Comparison of ENCODE assay signal across 8 mouse cellular contexts in genomic region chr5:146983216-146983615, GRCm38 (mm10). TPM values are rescaled to one million over a fixed set of nuclear protein-coding genes. Genes with fewer than 3 reads are reported as not detected.
A peak's percentile ranks its signal among the peaks of the same experiment; 100 is the strongest.
DNase-seq lines count a peak whose midpoint lies in the region; ATAC-seq and TF ChIP-seq lines count a peak whose summit lies in the region.

No protein-coding gene starts in this region.

- no peak for ATAC-seq in liver, embryonic 12.5 days
- no peak for ATAC-seq in hindbrain, embryonic 14.5 days (ENCODE audit: low FRiP score)
- ATAC-seq in neural tube, embryonic 11.5 days (ENCODE audit: insufficient read depth, low FRiP score, low TSS enrichment): no peak

- no peak overlapping the region for H3K9ac ChIP-seq in liver, embryonic 12.5 days
- H3K9ac ChIP-seq in hindbrain, embryonic 14.5 days: no peak overlapping the region
- no peak overlapping the region for H3K9ac ChIP-seq in liver, adult 2 months (ENCODE audit: low read depth, low read length)
- no peak overlapping the region for H3K9ac ChIP-seq in neural tube, embryonic 11.5 days (ENCODE audit: low read length)

- no peak overlapping the region for H3K4me2 ChIP-seq in liver, embryonic 12.5 days
- H3K4me2 ChIP-seq in hindbrain, embryonic 14.5 days (replicated peaks): no peak overlapping the region
- H3K4me2 ChIP-seq in neural tube, embryonic 11.5 days (ENCODE audit: low read depth): no peak overlapping the region

- no peak overlapping the region for H3K4me3 ChIP-seq in liver, embryonic 12.5 days
- H3K4me3 ChIP-seq in bone marrow, adult 2 months (replicated peaks; ENCODE audit: control insufficient read depth, low read depth, low read length): no peak overlapping the region
- H3K4me3 ChIP-seq in embryonic fibroblast, embryonic 13.5 days (ENCODE audit: insufficient read depth, low read length): no peak overlapping the region
- no peak overlapping the region for H3K4me3 ChIP-seq in hindbrain, embryonic 14.5 days (replicated peaks; ENCODE audit: low read length)
- H3K4me3 ChIP-seq in liver, adult 2 months (ENCODE audit: insufficient read depth, low read depth, low read length): no peak overlapping the region
- H3K4me3 ChIP-seq in neural tube, embryonic 11.5 days (ENCODE audit: low read depth, low read length): no peak overlapping the region

- H3K9me3 ChIP-seq in liver, embryonic 12.5 days (replicated peaks): no peaks in the 10 kb centered on the region
- no peaks in the 10 kb centered on the region for H3K9me3 ChIP-seq in hindbrain, embryonic 14.5 days (ENCODE audit: control insufficient read depth, low read length)
- H3K9me3 ChIP-seq in neural tube, embryonic 11.5 days (ENCODE audit: control insufficient read depth, low read length): no peaks in the 10 kb centered on the region

- H3K4me1 ChIP-seq in liver, embryonic 12.5 days: no peaks in the 10 kb centered on the region
- no peaks in the 10 kb centered on the region for H3K4me1 ChIP-seq in bone marrow, adult 2 months (ENCODE audit: control insufficient read depth, insufficient read depth, low read length)
- no peaks in the 10 kb centered on the region for H3K4me1 ChIP-seq in embryonic fibroblast, embryonic 13.5 days (ENCODE audit: control insufficient read depth, insufficient read depth, low read length)
- H3K4me1 ChIP-seq in hindbrain, embryonic 14.5 days (replicated peaks; ENCODE audit: control insufficient read depth, insufficient read depth, low read length): 0 out of 2 replicates have a peak, but pooled peaks cover 9% of the 10 kb centered on the region
- H3K4me1 ChIP-seq in liver, adult 2 months (ENCODE audit: control insufficient read depth, insufficient read depth, low read length): peaks cover 10% of the 10 kb centered on the region
- H3K4me1 ChIP-seq in neural tube, embryonic 11.5 days (ENCODE audit: control insufficient read depth, insufficient read depth, low read length): no peaks in the 10 kb centered on the region

- DNase-seq in liver: peak; percentile 57
- peak; percentile 73 for DNase-seq in hindbrain, embryonic 14.5 days (ENCODE audit: low spot score)
- DNase-seq in liver, adult 2 months (ENCODE audit: extremely low read depth, low read depth, low spot score): peak; percentile 48
- DNase-seq in neural tube, embryonic 11.5 days (ENCODE audit: low spot score): peak; percentile 71
- peak; percentile 45 for DNase-seq in testis, postnatal 14 days (ENCODE audit: low spot score)

- peak; percentile 82 for TF ChIP-seq CTCF in bone marrow, adult 2 months (IDR thresholded peaks at IDR 0.05; ENCODE audit: control insufficient read depth, insufficient read depth, low read length)
- TF ChIP-seq CTCF in embryonic fibroblast, embryonic 13.5 days (IDR thresholded peaks at IDR 0.05; ENCODE audit: borderline replicate concordance, insufficient read depth, low read length): peak; percentile 63; the same call in 1 of the 2 replicates
- TF ChIP-seq CTCF in liver, adult 2 months (IDR thresholded peaks at IDR 0.05; ENCODE audit: low read depth, low read length): peak; percentile 95

- H3K27me3 ChIP-seq in liver, embryonic 12.5 days (replicated peaks): peaks cover 27% of the 10 kb centered on the region
- peaks cover 5% of the 10 kb centered on the region; the same call in 1 of the 2 replicates for H3K27me3 ChIP-seq in hindbrain, embryonic 14.5 days (ENCODE audit: control insufficient read depth, insufficient read depth, low read length)
- no peaks in the 10 kb centered on the region for H3K27me3 ChIP-seq in liver, adult 2 months (ENCODE audit: control insufficient read depth, insufficient read depth, low read length)
- no peaks in the 10 kb centered on the region for H3K27me3 ChIP-seq in neural tube, embryonic 11.5 days (ENCODE audit: control insufficient read depth, insufficient read depth, low read length)

- no peaks in the 10 kb centered on the region for H3K79me2 ChIP-seq in liver, adult 2 months (ENCODE audit: control insufficient read depth, insufficient read depth, low read length)

- no peak for TF ChIP-seq POLR2A in bone marrow, adult 2 months (IDR thresholded peaks at IDR 0.05; ENCODE audit: borderline replicate concordance, control insufficient read depth, low read depth, low read length)
- TF ChIP-seq POLR2A in embryonic fibroblast, embryonic 13.5 days (IDR thresholded peaks at IDR 0.05; ENCODE audit: low read depth, low read length): no peak
- no peak for TF ChIP-seq POLR2A in liver, adult 2 months (IDR thresholded peaks at IDR 0.05; ENCODE audit: extremely low read depth, insufficient read depth, low read length)

- H3K36me3 ChIP-seq in liver, embryonic 12.5 days: no peaks in the 10 kb centered on the region
- H3K36me3 ChIP-seq in hindbrain, embryonic 14.5 days (replicated peaks; ENCODE audit: control insufficient read depth, insufficient read depth): no peaks in the 10 kb centered on the region
- H3K36me3 ChIP-seq in liver, adult 2 months (ENCODE audit: control insufficient read depth, insufficient read depth, low read length): no peaks in the 10 kb centered on the region
- no peaks in the 10 kb centered on the region for H3K36me3 ChIP-seq in neural tube, embryonic 11.5 days (ENCODE audit: control insufficient read depth, insufficient read depth, low read length)

- WGBS in liver, embryonic 12.5 days (ENCODE audit: insufficient replicate concordance): 10% methylated on average over 8 of the region's 8 CpGs
- 12% methylated on average over 8 of the region's 8 CpGs for WGBS in bone marrow, adult 2 months
- 8% methylated on average over 8 of the region's 8 CpGs for WGBS in hindbrain, embryonic 14.5 days
- WGBS in liver, adult 2 months: 6% methylated on average over 8 of the region's 8 CpGs
- WGBS in neural tube, embryonic 11.5 days: 15% methylated on average over 8 of the region's 8 CpGs

- no peak overlapping the region for H3K27ac ChIP-seq in liver, embryonic 12.5 days
- H3K27ac ChIP-seq in bone marrow, adult 2 months (ENCODE audit: control insufficient read depth, insufficient read depth, low read depth, low read length, poor library complexity): no peak overlapping the region
- H3K27ac ChIP-seq in embryonic fibroblast, embryonic 13.5 days (ENCODE audit: insufficient read depth, low read length): no peak overlapping the region
- no peak overlapping the region for H3K27ac ChIP-seq in hindbrain, embryonic 14.5 days
- no peak overlapping the region for H3K27ac ChIP-seq in liver, adult 2 months (replicated peaks; ENCODE audit: insufficient read depth, low read depth, low read length)
- H3K27ac ChIP-seq in neural tube, embryonic 11.5 days (ENCODE audit: low read depth, low read length): no peak overlapping the region

RNA-seq across cellular contexts. Expression of gene Mtif3, which starts 19.6 kb away (rescaled TPM):
- 14.9 and 16.5 TPM in 2 replicates for polyA plus RNA-seq in liver, embryonic 12.5 days (2016; fragmentation: Nextera tagmentation; extraction: Ambion mirVana)
- polyA plus RNA-seq in bone marrow, adult 2 months (2011; ENCODE audit: insufficient read depth, insufficient read length, low replicate concordance, missing spikeins): 4.3 and 12.3 TPM in 2 replicates
- 10.2 and 10.4 TPM in 2 replicates for polyA plus RNA-seq in embryonic fibroblast, embryonic 13.5 days (2011; ENCODE audit: insufficient read length, low read depth, missing spikeins)
- 27.4 and 28.5 TPM in 2 replicates for polyA plus RNA-seq in hindbrain, embryonic 14.5 days (2014; fragmentation: Nextera tagmentation; extraction: Ambion mirVana)
- total RNA-seq in liver, adult 2 months (2014; rRNA removed): 20.3 and 24.1 TPM in 2 replicates
- polyA plus RNA-seq in liver, adult 2 months (2012; rRNA removed): 17.4 and 17.5 TPM in 2 replicates
- 27.7 and 29.5 TPM in 2 replicates for polyA plus RNA-seq in neural tube, embryonic 11.5 days (2014; fragmentation: Nextera tagmentation; extraction: Ambion mirVana)

RNA-seq across cellular contexts. Expression of gene Gtf3a, which starts 34.8 kb away (rescaled TPM):
- 95.1 and 95.7 TPM in 2 replicates for polyA plus RNA-seq in liver, embryonic 12.5 days (2016; fragmentation: Nextera tagmentation; extraction: Ambion mirVana)
- 11.9 and 19.4 TPM in 2 replicates for polyA plus RNA-seq in bone marrow, adult 2 months (2011; ENCODE audit: insufficient read depth, insufficient read length, low replicate concordance, missing spikeins)
- 33.1 and 40.5 TPM in 2 replicates for polyA plus RNA-seq in embryonic fibroblast, embryonic 13.5 days (2011; ENCODE audit: insufficient read length, low read depth, missing spikeins)
- polyA plus RNA-seq in hindbrain, embryonic 14.5 days (2014; fragmentation: Nextera tagmentation; extraction: Ambion mirVana): 99.5 and 103 TPM in 2 replicates
- 12.2 and 15.6 TPM in 2 replicates for total RNA-seq in liver, adult 2 months (2014; rRNA removed)
- polyA plus RNA-seq in liver, adult 2 months (2012; rRNA removed): 15.3 and 17.9 TPM in 2 replicates
- 94.7 and 101 TPM in 2 replicates for polyA plus RNA-seq in neural tube, embryonic 11.5 days (2014; fragmentation: Nextera tagmentation; extraction: Ambion mirVana)
